Mouse (Mus musculus) heart, adult 2 months (tissue): ENCODE measurements around the gene Dab1.

ENCODE experiments used
- CTCF ChIP-seq: fragments of 200-600 bp; IDR thresholded peaks from 2 replicates; pipeline ENCODE4 v1.8.1; 2022; ENCODE audit warnings: antibody characterized with exemption, mild to moderate bottlenecking, moderate library complexity
- EP300 ChIP-seq: fragments of 200-500 bp; IDR thresholded peaks from 2 replicates; pipeline ENCODE4 v1.6.1; 2011; ENCODE audit warnings: low read depth, low read length, control low read depth; ENCODE audit not compliant: insufficient read depth
- POLR2A ChIP-seq: fragments of 200-500 bp; IDR thresholded peaks from 2 replicates; pipeline ENCODE4 v1.6.1; 2011; ENCODE audit warnings: mild to moderate bottlenecking, low read depth, low read length, control low read depth; ENCODE audit not compliant: insufficient read depth

DNA sequence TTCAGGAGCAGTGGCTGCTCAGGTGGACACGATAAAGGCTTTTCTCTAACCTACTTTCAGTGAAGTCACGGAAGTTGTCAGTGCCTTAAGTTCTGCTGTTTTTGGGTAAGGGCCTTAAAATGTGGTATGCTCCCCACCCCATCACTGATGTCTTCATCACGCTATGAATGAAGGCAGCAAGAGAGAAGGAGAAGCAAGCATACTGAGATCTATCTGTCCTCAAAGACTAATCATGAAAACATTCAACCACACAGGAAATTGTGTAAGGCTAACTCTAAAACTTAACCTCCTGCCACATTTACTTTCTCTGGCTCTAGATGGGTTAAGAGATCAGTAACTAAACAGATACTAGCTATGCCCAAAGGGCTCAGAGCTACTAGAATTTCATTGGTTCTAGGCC, 1050.2 kb downstream of the Dab1 start:
- TF ChIP-seq POLR2A: no peak
- no peak for TF ChIP-seq CTCF
- TF ChIP-seq EP300: no peak
